ENCODE assay signal across 13 mouse cellular contexts in the genomic region with DNA sequence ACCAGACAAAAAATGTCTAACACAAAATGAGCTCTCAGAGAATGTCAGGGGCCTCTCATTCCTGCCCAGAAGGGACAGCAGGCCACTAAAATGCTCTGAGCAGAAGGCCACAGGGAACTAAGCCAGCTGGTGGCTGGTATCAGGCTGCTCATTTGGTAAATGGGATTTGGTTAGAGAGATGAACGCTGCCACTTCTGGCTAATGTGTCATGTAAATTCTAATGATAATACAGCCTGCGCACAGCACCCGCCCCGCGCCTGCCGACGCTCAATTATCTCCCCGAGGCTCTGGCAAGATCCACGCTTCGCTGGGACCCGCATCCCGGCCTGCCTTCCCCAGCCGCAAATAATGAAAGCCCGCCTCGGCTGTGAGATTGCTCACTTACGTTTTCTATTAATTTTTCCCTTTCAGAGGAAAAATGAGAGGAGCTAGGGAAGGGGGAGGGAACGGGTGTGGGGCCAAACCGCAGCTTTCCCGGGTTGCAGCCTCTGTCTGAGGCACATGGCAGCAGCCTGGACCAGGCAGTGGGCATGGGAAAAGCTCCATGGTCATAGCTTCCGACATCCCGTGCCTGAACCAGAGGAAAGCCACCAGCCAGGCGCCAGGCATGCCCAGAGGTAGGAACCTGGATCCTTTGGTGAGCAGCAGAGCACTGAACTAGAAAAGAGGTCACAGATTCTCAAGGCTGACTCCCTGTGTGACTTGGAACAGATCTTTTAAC.
DNase-seq lines count a peak whose midpoint lies in the region; ATAC-seq lines count a peak whose summit lies in the region.
"Had no signal": no experiment of that assay in that cellular context is flagged by ENCODE, and none has a peak within 500 bp of the region (broad histone marks: within the 10 kb centered on the region; RNA-seq: fewer than 3 reads in every experiment).

No protein-coding gene starts in this region.

- peak overlapping the region; percentile 10; the same call in 1 of the 2 replicates for H3K4me2 ChIP-seq in embryonic facial prominence, embryonic 14.5 days (ENCODE audit: low read depth, low read length)
- peak overlapping the region; percentile 10; the same call in 1 of the 2 replicates for H3K4me2 ChIP-seq in hindbrain, embryonic 16.5 days (ENCODE audit: low read length)
- H3K4me2 ChIP-seq: liver, embryonic 12.5 days had no signal

- ATAC-seq in embryonic facial prominence, embryonic 14.5 days (ENCODE audit: low read depth) = no peak
- ATAC-seq in hindbrain, embryonic 16.5 days = no peak
- ATAC-seq: liver, embryonic 12.5 days had no signal

- WGBS in embryonic facial prominence, embryonic 14.5 days = 43% methylated on average over 22 of the region's 22 CpGs
- WGBS in hindbrain, embryonic 16.5 days = 24% methylated on average over 22 of the region's 22 CpGs

- DNase-seq in layer of hippocampus, postnatal 10 days (ENCODE audit: low spot score in 2 of 2) = peak; percentile 16 to 31
- no peak for DNase-seq in layer of hippocampus, adult 9-11 months
- DNase-seq in embryonic facial prominence, embryonic 14.5 days (ENCODE audit: low spot score) = no peak
- DNase-seq in retina, embryonic 14.5 days (ENCODE audit: low spot score) = peak; percentile 29
- DNase-seq in kidney, postnatal 25 days = no peak
- DNase-seq in heart, adult 18-20 months = no peak
- DNase-seq in thymus, postnatal 0 days (ENCODE audit: low spot score) = no peak
- DNase-seq: cerebellum, postnatal 36 days; heart, adult 2 months; kidney, adult 9 months had no signal

- no peak overlapping the region for H3K4me3 ChIP-seq in embryonic facial prominence, embryonic 14.5 days (ENCODE audit: low read depth, low read length)
- H3K4me3 ChIP-seq in hindbrain, embryonic 16.5 days (ENCODE audit: low read length) = no peak overlapping the region
- H3K4me3 ChIP-seq: heart, adult 2 months; left cerebral cortex, adult 2 months; liver, embryonic 12.5 days had no signal

- peaks cover 3% of the 10 kb centered on the region; the same call in 1 of the 2 replicates for H3K4me1 ChIP-seq in embryonic facial prominence, embryonic 14.5 days (ENCODE audit: control insufficient read depth, insufficient read depth, low read length)
- H3K4me1 ChIP-seq in hindbrain, embryonic 16.5 days (ENCODE audit: control insufficient read depth, insufficient read depth, low read depth, low read length) = peaks cover 14% of the 10 kb centered on the region
- H3K4me1 ChIP-seq: liver, embryonic 12.5 days had no signal

- no peaks in the 10 kb centered on the region for H3K36me3 ChIP-seq in embryonic facial prominence, embryonic 14.5 days (ENCODE audit: control insufficient read depth, insufficient read depth, low read length)
- H3K36me3 ChIP-seq in hindbrain, embryonic 16.5 days (ENCODE audit: control insufficient read depth, insufficient read depth, low read length) = no peaks in the 10 kb centered on the region
- H3K36me3 ChIP-seq: liver, embryonic 12.5 days had no signal

- no peaks in the 10 kb centered on the region for H3K9me3 ChIP-seq in embryonic facial prominence, embryonic 14.5 days (ENCODE audit: control insufficient read depth, low read length)
- H3K9me3 ChIP-seq in hindbrain, embryonic 16.5 days (ENCODE audit: control insufficient read depth, low read length) = 0 out of 2 replicates have a peak, but pooled peaks cover 2% of the 10 kb centered on the region
- H3K9me3 ChIP-seq: liver, embryonic 12.5 days had no signal

- H3K27ac ChIP-seq in embryonic facial prominence, embryonic 14.5 days (replicated peaks; ENCODE audit: low read depth, low read length) = no peak overlapping the region
- peak overlapping the region; percentile 62 for H3K27ac ChIP-seq in hindbrain, embryonic 16.5 days (ENCODE audit: low read depth, low read length)
- H3K27ac ChIP-seq: heart, adult 2 months; left cerebral cortex, adult 2 months; liver, embryonic 12.5 days had no signal

- peaks cover 8% of the 10 kb centered on the region for H3K27me3 ChIP-seq in embryonic facial prominence, embryonic 14.5 days (replicated peaks; ENCODE audit: control insufficient read depth, insufficient read depth, low read length)
- no peaks in the 10 kb centered on the region; the same call in 1 of the 2 replicates for H3K27me3 ChIP-seq in hindbrain, embryonic 16.5 days (replicated peaks; ENCODE audit: control insufficient read depth, insufficient read depth, low read length)

- no peak overlapping the region for H3K9ac ChIP-seq in embryonic facial prominence, embryonic 14.5 days (ENCODE audit: low read depth, low read length)
- H3K9ac ChIP-seq in hindbrain, embryonic 16.5 days (ENCODE audit: low read depth, low read length) = peak overlapping the region; percentile 43; the same call in 1 of the 2 replicates
- H3K9ac ChIP-seq: liver, embryonic 12.5 days had no signal

Comparison
In these comparisons a context has a peak if more than half of its experiments do, and no peak if none do; other contexts are left out.
1. DNase-seq: peak in layer of hippocampus, postnatal 10 days (2 of 2) and retina, embryonic 14.5 days (single experiment); none in layer of hippocampus, adult 9-11 months (single experiment), embryonic facial prominence, embryonic 14.5 days (single experiment), kidney, postnatal 25 days (0 of 2), heart, adult 18-20 months (0 of 2) and thymus, postnatal 0 days (single experiment).